Mouse (Mus musculus): ENCODE results near the gene Qrich2. TPM values are rescaled to one million over a fixed set of nuclear protein-coding genes. Genes with fewer than 3 reads are reported as not detected.
"Not testable (repeated sequence)": the region's sequence is repeated elsewhere in the genome, so short reads cannot be mapped to it uniquely, and the experiment has no call there.

Qrich2 gene
- polyA plus RNA-seq, 1 experiment from 2014 or later, result not detected

DNA sequence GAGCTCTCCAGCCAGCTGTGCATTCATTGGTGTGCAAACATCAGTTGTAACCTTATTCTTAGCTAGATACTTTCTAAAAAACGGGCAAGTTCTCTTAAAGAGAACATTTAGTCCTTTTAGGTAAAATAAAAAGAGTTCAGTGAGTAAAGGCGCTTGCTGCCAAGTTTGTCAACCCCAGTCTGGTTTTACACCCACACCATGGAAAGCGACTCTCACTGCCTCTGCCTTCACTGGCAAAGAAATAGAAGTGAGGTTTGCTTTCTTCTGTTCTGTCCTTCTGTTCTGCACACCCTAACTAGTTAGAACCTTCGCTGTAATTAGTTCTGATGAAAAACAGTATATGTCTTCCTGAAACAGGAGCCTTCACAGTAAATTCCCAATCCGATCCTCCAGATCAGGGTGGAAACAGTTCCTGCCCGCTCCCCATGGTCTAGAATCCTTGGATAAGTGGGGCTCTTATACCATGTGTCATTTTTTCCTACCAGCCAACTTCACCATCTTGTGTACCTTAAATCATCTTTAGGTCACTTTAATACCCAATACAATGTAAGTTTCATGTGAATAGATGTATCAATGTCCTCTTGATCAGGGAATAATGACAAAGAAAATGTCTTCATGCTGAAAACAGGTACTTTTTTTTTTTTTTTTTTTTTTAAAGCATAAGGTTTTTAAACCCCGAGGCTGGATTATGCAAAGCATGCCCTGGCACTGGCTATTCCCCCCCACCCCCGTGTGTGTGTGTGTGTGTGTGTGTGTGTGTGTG lies 33.3 kb downstream of the Qrich2 start:
- WGBS, result 56% methylated on average over 8 of the region's 8 CpGs
- H3K4me3 ChIP-seq, result no peak overlapping the region
- ATAC-seq (ENCODE audit: borderline replicate concordance, extremely low read depth, low FRiP score, low TSS enrichment), result no peak
- H3K4me1 ChIP-seq, result peaks cover 54% of the 10 kb centered on the region
- H3K9me3 ChIP-seq, result no peaks in the 10 kb centered on the region
- H3K27me3 ChIP-seq, result 0 out of 2 replicates have a peak, but pooled peaks cover 3% of the 10 kb centered on the region
- peak overlapping the region; percentile 44; the same call in 1 of the 2 replicates for H3K4me2 ChIP-seq
- H3K27ac ChIP-seq, result no peak overlapping the region
- no peak overlapping the region for H3K9ac ChIP-seq
- H3K36me3 ChIP-seq, result peaks cover 14% of the 10 kb centered on the region

- Histone ChIP-seq H3K9ac (no peak overlapping the region), H3K27ac (peak overlapping the region; percentile 45; the same call in 1 of the 2 replicates), H3K4me1 (peaks cover 49% of the 10 kb centered on the region), H3K36me3 (peaks cover 8% of the 10 kb centered on the region; the same call in 1 of the 2 replicates), H3K4me3 (no peak overlapping the region), H3K4me2 (no peak overlapping the region), H3K9me3 (no peaks in the 10 kb centered on the region), H3K27me3 (0 out of 2 replicates have a peak, but pooled peaks cover 3% of the 10 kb centered on the region)
- 47% methylated on average over 6 of the region's 6 CpGs for WGBS
- no peak for ATAC-seq (ENCODE audit: borderline replicate concordance, extremely low read depth, low FRiP score, low TSS enrichment)
These were observed 33.9 kb downstream of the Qrich2 start for GRCm38 (mm10) chr11:116432127-116432526.

DNA sequence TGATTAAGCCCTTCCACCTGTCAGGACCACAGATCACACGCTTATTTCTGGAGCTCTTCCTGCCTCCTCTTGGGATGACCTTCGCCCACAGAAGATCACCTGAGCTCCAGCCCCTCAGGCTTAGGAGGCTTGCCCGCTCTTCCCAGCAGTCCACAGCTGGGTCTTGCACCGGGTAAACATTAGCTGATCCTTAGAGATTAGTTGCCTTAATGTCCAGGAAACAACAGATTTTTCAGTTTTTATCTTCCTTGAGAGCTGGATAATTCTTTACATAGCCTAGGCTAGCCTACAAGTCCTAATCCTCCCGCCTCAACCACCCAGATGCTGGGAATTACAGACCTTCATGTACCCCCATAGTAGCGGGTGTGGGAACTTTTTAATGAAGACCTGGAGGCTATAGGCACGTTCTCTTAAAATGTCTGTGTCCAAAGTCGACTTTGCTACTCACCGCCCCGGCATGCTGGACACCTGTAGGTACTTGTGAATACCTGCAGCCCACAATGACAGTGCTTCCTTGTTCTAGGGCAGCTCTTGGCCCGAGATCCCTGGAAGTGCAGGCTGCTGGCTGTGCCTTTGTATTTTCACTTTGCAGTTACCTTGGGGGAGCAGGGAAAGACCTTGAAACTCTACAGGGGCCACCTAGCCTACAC lies 34.5 kb downstream of the Qrich2 start:
- Histone ChIP-seq H3K36me3 (peaks cover 2% of the 10 kb centered on the region; the same call in 1 of the 2 replicates), H3K9ac (no peak overlapping the region), H3K27me3 (0 out of 2 replicates have a peak, but pooled peaks cover 3% of the 10 kb centered on the region), H3K9me3 (no peaks in the 10 kb centered on the region), H3K27ac (peak overlapping the region; percentile 45), H3K4me1 (peaks cover 43% of the 10 kb centered on the region), H3K4me2 (peak overlapping the region; percentile 34), H3K4me3 (no peak overlapping the region)
- no peak for ATAC-seq (ENCODE audit: borderline replicate concordance, extremely low read depth, low FRiP score, low TSS enrichment)
- 36% methylated on average over 11 of the region's 11 CpGs for WGBS

- Histone ChIP-seq H3K9me3 (no peaks in the 10 kb centered on the region), H3K4me3 (no peak overlapping the region), H3K36me3 (no peaks in the 10 kb centered on the region; the same call in 1 of the 2 replicates), H3K27me3 (0 out of 2 replicates have a peak, but pooled peaks cover 3% of the 10 kb centered on the region), H3K27ac (0 out of 2 replicates have a peak overlapping the region, but pooled peaks have one; percentile 45), H3K9ac (no peak overlapping the region), H3K4me2 (peak overlapping the region; percentile 34), H3K4me1 (peaks cover 37% of the 10 kb centered on the region)
- 24% methylated on average over 22 of the region's 22 CpGs for WGBS
- no peak for ATAC-seq (ENCODE audit: borderline replicate concordance, extremely low read depth, low FRiP score, low TSS enrichment)
These were observed 35.2 kb downstream of the Qrich2 start for GRCm38 (mm10) chr11:116430723-116431427.

- no peak overlapping the region for H3K4me3 ChIP-seq
- H3K4me1 ChIP-seq, result peaks cover 31% of the 10 kb centered on the region
- ATAC-seq (ENCODE audit: borderline replicate concordance, extremely low read depth, low FRiP score, low TSS enrichment), result no peak
- H3K27ac ChIP-seq, result 0 out of 2 replicates have a peak overlapping the region, but pooled peaks have one; percentile 19
- H3K9me3 ChIP-seq, result no peaks in the 10 kb centered on the region
- 78% methylated on average over 9 of the region's 9 CpGs for WGBS
- H3K27me3 ChIP-seq, result 0 out of 2 replicates have a peak, but pooled peaks cover 3% of the 10 kb centered on the region
- H3K4me2 ChIP-seq, result no peak overlapping the region
- no peaks in the 10 kb centered on the region for H3K36me3 ChIP-seq
- no peak overlapping the region for H3K9ac ChIP-seq
These were observed 36.0 kb downstream of the Qrich2 start for GRCm38 (mm10) chr11:116429862-116430613.

GRCm38 (mm10) chr11:116428872-116429859 lies 36.9 kb downstream of the Qrich2 start:
- Histone ChIP-seq H3K36me3 (no peaks in the 10 kb centered on the region), H3K4me2 (peak overlapping the region; percentile 17; the same call in 1 of the 2 replicates), H3K4me3 (no peak overlapping the region), H3K9ac (no peak overlapping the region), H3K4me1 (peaks cover 34% of the 10 kb centered on the region), H3K9me3 (no peaks in the 10 kb centered on the region), H3K27ac (peak overlapping the region; percentile 50; the same call in 1 of the 2 replicates), H3K27me3 (0 out of 2 replicates have a peak, but pooled peaks cover 3% of the 10 kb centered on the region)
- WGBS, result 32% methylated on average over 13 of the region's 13 CpGs
- ATAC-seq (ENCODE audit: borderline replicate concordance, extremely low read depth, low FRiP score, low TSS enrichment), result no peak

DNA sequence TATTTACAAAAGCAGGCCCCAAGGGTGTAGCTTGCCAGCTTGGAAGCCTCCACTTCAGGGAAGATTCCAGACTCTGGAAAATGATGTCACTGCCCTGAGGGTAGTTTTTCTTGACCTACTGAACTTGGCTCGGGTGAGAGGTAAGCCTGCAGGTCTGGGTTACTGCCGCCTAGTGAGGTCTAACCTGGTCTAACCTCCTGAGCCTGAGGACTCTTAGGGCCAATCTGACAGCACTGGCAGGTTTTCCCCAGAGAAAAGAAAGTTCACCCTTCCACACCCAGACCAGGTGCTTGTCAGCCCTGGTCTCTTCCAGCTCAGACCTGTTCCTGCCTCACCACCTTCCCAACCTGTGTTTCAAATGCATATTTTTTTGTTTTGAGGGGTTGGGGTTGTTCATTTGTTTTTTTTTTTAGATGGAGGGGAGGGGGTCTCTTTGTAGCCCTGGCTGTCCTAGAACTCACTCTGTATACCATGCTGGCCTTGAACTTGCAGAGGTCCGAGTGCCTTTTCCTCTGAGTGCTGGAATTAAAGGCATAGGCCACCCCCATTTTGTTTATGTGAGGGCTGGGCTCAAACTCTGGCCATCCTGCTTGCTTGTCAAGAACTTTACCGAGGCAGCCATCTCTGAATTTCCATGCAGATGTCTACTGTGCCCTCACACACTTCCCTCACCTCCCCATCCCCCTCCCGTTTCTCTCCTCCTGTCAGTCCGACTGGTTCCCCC lies 39.0 kb downstream of the Qrich2 start:
- no peak overlapping the region for H3K27ac ChIP-seq
- H3K36me3 ChIP-seq, result no peaks in the 10 kb centered on the region
- H3K4me3 ChIP-seq, result no peak overlapping the region
- 0 out of 2 replicates have a peak, but pooled peaks cover 3% of the 10 kb centered on the region for H3K27me3 ChIP-seq
- 58% methylated on average over 6 of the region's 6 CpGs for WGBS
- no peaks in the 10 kb centered on the region for H3K9me3 ChIP-seq
- no peak overlapping the region for H3K4me2 ChIP-seq
- peaks cover 21% of the 10 kb centered on the region for H3K4me1 ChIP-seq
- ATAC-seq (ENCODE audit: borderline replicate concordance, extremely low read depth, low FRiP score, low TSS enrichment), result no peak
- no peak overlapping the region for H3K9ac ChIP-seq

- not testable (repeated sequence) for H3K27ac ChIP-seq; H3K9ac ChIP-seq; H3K4me2 ChIP-seq; H3K36me3 ChIP-seq; ATAC-seq (ENCODE audit: borderline replicate concordance, extremely low read depth, low FRiP score, low TSS enrichment); H3K4me3 ChIP-seq; H3K27me3 ChIP-seq; H3K9me3 ChIP-seq
- H3K4me1 ChIP-seq, result peaks cover 19% of the 10 kb centered on the region
- whole genome bisulfite sequencing, result 79% methylated on average over 11 of the region's 11 CpGs
These were observed 39.7 kb downstream of the Qrich2 start for GRCm38 (mm10) chr11:116426328-116426727.

DNA sequence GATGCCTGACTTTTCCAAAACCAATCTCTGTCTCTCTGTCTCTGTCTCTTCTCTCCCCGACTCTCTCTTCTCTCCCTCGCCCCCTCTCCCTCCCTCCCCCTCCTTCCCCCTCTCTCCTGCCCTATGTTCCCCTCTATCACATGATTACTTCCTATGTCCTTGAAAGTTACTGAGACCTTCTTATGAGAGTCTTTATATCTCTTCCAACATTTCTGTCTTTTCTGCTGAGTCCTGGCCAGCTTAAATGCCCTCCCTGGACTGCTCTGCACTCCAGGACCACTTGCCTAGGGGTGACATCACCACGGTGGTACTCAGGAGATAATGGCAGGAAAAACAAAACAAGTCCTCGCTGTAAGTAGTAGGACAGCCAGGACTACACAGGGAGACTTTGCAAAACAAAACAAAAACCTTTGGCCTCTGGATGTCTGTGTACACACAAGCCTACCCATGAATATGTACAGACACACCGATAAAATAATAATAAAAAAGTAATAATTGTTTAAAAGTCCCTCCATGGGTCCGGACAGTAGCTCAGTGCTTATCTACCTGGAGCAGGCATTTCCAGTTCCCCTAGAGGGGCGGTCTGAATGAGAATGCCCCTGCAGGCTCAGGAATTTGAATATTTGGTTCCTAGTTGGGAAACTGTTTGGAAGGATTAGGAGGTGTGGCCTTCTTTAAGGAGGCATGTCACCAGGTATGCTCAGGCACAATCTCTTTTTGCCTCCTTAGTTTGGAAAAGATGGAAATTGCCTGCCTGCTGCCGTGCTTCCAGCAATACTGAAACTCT lies 41.2 kb downstream of the Qrich2 start:
- WGBS, result 38% methylated on average over 8 of the region's 8 CpGs
- no peak overlapping the region for H3K27ac ChIP-seq

More for the DNA sequence above, 41.2 kb downstream of the Qrich2 start:
- peaks cover 12% of the 10 kb centered on the region for H3K4me1 ChIP-seq
- H3K27me3 ChIP-seq, result no peaks in the 10 kb centered on the region
- no peak overlapping the region for H3K4me3 ChIP-seq
- H3K9me3 ChIP-seq, result no peaks in the 10 kb centered on the region
- H3K36me3 ChIP-seq, result no peaks in the 10 kb centered on the region
- no peak overlapping the region for H3K4me2 ChIP-seq
- ATAC-seq (ENCODE audit: borderline replicate concordance, extremely low read depth, low FRiP score, low TSS enrichment), result no peak
- H3K9ac ChIP-seq, result no peak overlapping the region

Measured in lung, embryonic 15.5 days (tissue).